Mouse (Mus musculus) hindbrain, embryonic 14.5 days (tissue): ENCODE data around the gene Crb1. TPM values are rescaled to one million over a fixed set of nuclear protein-coding genes. Genes with fewer than 3 reads are reported as not detected.

ENCODE experiments used
- ATAC-seq: fragments of 200-750 bp; cut with Nextera tagmentation; 2 replicates; pipeline ENCODE4 v1.8.0; 2017; ENCODE audit warnings: moderate number of reproducible peaks, mild to moderate bottlenecking, moderate TSS enrichment, moderate library complexity; ENCODE audit not compliant: low FRiP score
- DNase-seq: peaks from one replicate; pipeline ENCODE4 v3.0.0-alpha.2; 2015; ENCODE audit warnings: low spot score
- H3K27ac ChIP-seq: fragments of 300-500 bp; sonication (generic); 2 replicates; pipeline ENCODE4 v1.5.1; 2014; ENCODE audit warnings: mild to moderate bottlenecking, moderate library complexity
- H3K27me3 ChIP-seq: fragments of 300-500 bp; sonication (generic); 2 replicates; pipeline ENCODE4 v1.6.1; 2014; ENCODE audit warnings: mild to moderate bottlenecking, low read length, mixed read lengths; ENCODE audit not compliant: control insufficient read depth, insufficient read depth
- H3K36me3 ChIP-seq: fragments of 300-500 bp; sonication (generic); replicated peaks from 2 replicates; pipeline ENCODE4 v1.6.1; 2014; ENCODE audit not compliant: control insufficient read depth, insufficient read depth
- H3K4me1 ChIP-seq: fragments of 300-500 bp; sonication (generic); replicated peaks from 2 replicates; pipeline ENCODE4 v1.6.1; 2014; ENCODE audit warnings: antibody characterized with exemption, low read length, mixed read lengths; ENCODE audit not compliant: control insufficient read depth, insufficient read depth
- H3K4me2 ChIP-seq: fragments of 300-500 bp; sonication (generic); replicated peaks from 2 replicates; pipeline ENCODE4 v1.6.1; 2014; ENCODE audit warnings: mild to moderate bottlenecking, moderate library complexity
- H3K4me3 ChIP-seq: fragments of 300-500 bp; sonication (generic); replicated peaks from 2 replicates; pipeline ENCODE4 v1.5.1; 2014; ENCODE audit warnings: mild to moderate bottlenecking, low read length
- H3K9ac ChIP-seq: fragments of 300-500 bp; sonication (generic); 2 replicates; pipeline ENCODE4 v1.6.1; 2014
- H3K9me3 ChIP-seq: fragments of 300-500 bp; sonication (generic); 2 replicates; pipeline ENCODE4 v1.6.1; 2016; ENCODE audit warnings: low read length; ENCODE audit not compliant: control insufficient read depth
- WGBS: fragments of 180-500 bp; shearing (Covaris S2); extraction: QIAGEN DNeasy Blood & Tissue Kit; methylation state at CpG from one replicate; pipeline ENCODE4 v1.1.7; 2014; 5-methylcytosine and 5-hydroxymethylcytosine counted together
- polyA plus RNA-seq: library from polyadenylated mRNA; unstranded; fragments of >200 nt; fragmentation: Nextera tagmentation; extraction: Ambion mirVana; gene quantifications from 2 replicates; pipeline ENCODE4 v1.2.1, GENCODE M21; 2014

Crb1 gene
- polyA plus RNA-seq, 1 experiment from 2014 or later, result 2.0 TPM

DNA sequence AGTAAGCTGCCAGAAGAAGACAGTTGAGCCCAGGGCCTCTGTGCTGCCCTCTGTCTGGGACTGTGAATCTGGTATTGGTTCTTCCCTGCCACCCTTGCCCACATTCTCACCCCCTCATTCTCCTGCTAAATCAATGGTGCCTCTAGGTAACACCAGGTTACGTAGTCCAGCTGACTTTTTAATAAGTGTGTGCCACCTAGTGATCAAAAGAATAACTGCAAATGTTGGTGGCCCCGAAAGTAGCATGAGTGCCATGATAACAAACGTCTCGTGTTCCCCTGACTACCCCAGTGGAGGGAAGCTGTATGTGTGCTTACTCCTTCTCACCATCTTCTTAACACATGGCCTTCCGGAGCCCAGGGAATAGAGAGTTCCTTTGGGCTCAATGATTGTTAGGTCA, 214.1 kb downstream of the Crb1 start:
- peak; percentile 46; the same call in 1 of the 2 replicates for ATAC-seq
- no peaks in the 10 kb centered on the region; the same call in 1 of the 2 replicates for H3K36me3 ChIP-seq
- no peaks in the 10 kb centered on the region for H3K4me1 ChIP-seq
- H3K9ac ChIP-seq, result no peak overlapping the region
- H3K9me3 ChIP-seq, result no peaks in the 10 kb centered on the region
- H3K4me2 ChIP-seq, result no peak overlapping the region
- 41% methylated on average over 5 of the region's 5 CpGs for WGBS
- DNase-seq, result peak; percentile 68
- H3K27me3 ChIP-seq, result no peaks in the 10 kb centered on the region
- no peak overlapping the region for H3K27ac ChIP-seq
- no peak overlapping the region for H3K4me3 ChIP-seq

DNA sequence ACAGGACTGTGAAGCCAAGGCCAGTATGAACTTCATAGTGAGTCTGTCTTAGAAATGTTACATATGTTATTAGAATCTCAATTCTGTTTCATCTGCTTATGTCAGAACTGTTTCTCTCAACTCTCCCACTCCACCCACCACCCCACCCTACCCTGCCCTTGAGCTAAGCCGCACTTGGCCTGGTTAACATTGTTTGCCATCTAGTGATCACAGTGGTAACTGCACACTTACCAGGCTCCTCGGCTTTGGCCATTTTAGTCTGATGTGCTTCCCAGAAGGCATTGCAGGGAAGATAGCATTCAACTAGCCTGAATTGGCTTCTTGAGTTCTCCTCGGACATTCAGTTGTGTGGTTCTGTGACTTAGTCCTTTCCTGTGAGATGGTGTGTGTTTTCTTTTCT, 215.3 kb downstream of the Crb1 start:
- no peak overlapping the region for H3K27ac ChIP-seq
- no peak overlapping the region for H3K4me2 ChIP-seq
- ATAC-seq (0 out of 2 replicates have a peak, but pooled peaks have one; percentile 37), DNase-seq (no peak)
- H3K4me1 ChIP-seq, result no peaks in the 10 kb centered on the region
- H3K9ac ChIP-seq, result no peak overlapping the region
- no peaks in the 10 kb centered on the region for H3K9me3 ChIP-seq
- 58% methylated on average over 3 of the region's 3 CpGs for WGBS
- no peaks in the 10 kb centered on the region for H3K36me3 ChIP-seq
- no peak overlapping the region for H3K4me3 ChIP-seq
- no peaks in the 10 kb centered on the region for H3K27me3 ChIP-seq

DNA sequence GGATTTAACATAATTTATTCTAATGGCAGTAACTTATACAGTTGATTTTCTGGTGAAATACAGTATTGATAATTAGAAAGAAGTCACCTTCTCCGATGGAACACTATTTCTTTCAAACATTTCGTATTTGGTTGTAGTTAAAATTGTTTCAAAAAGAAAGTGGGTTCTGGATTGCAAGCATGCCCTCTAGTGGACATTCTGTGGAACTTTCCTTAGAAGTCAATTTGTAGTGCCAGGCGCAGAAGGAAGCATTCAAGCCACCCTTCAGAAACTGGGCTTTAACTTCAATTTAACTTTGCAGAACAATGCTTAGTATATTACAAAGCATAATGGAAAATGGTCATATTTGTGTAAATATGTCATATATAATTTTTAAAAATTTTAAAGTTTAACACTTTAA, 220.5 kb downstream of the Crb1 start:
- Histone ChIP-seq H3K4me2 (no peak overlapping the region), H3K4me1 (no peaks in the 10 kb centered on the region), H3K27me3 (no peaks in the 10 kb centered on the region), H3K9ac (no peak overlapping the region), H3K4me3 (no peak overlapping the region), H3K9me3 (no peaks in the 10 kb centered on the region), H3K36me3 (no peaks in the 10 kb centered on the region), H3K27ac (no peak overlapping the region)
- ATAC-seq, result no peak
- 20% methylated on average over 3 of the region's 3 CpGs for WGBS
- DNase-seq, result peak; percentile 77

- Histone ChIP-seq H3K4me1 (no peaks in the 10 kb centered on the region), H3K4me3 (no peak overlapping the region), H3K9me3 (no peaks in the 10 kb centered on the region), H3K4me2 (no peak overlapping the region), H3K9ac (no peak overlapping the region), H3K27ac (no peak overlapping the region), H3K27me3 (no peaks in the 10 kb centered on the region), H3K36me3 (no peaks in the 10 kb centered on the region)
- WGBS, result 18% methylated on average over 6 of the region's 6 CpGs
- DNase-seq (no peak), ATAC-seq (no peak; the same call in 1 of the 2 replicates)
Observed at GRCm38 (mm10) chr1:139153493-139153892, 223.4 kb downstream of the Crb1 start.

DNA sequence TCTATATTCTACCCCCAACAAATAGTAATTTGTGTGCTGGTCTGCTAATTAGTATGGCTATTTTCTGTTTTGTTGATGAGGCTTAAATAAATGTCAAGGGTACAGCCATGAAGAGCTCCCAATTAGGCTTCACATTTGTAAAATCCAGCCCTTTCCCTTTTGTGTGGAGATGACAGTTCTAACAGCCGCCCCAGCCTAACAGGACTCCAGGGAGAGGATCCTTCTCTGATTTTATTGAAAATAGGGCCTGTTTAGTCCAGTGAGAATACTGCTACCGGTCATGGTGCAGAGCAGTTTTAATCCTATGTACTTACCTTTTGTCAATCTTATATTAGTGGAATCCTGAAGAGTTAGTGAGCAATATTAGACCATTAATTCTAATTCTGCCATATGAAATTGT, 223.9 kb downstream of the Crb1 start:
- H3K4me1 ChIP-seq, result no peaks in the 10 kb centered on the region
- ATAC-seq (no peak), DNase-seq (no peak)
- no peak overlapping the region for H3K27ac ChIP-seq
- WGBS, result 36% methylated on average over 2 of the region's 2 CpGs
- no peak overlapping the region for H3K4me3 ChIP-seq
- no peak overlapping the region for H3K9ac ChIP-seq
- H3K9me3 ChIP-seq, result no peaks in the 10 kb centered on the region
- no peak overlapping the region for H3K4me2 ChIP-seq
- H3K36me3 ChIP-seq, result no peaks in the 10 kb centered on the region
- no peaks in the 10 kb centered on the region for H3K27me3 ChIP-seq

Other genes with a start within 250 kb of the Crb1 start
- gene Zbtb41, start 45.2 kb upstream of the Crb1 start, polyA plus RNA-seq, result 25.5 and 29.5 TPM in 2 replicates
- gene Aspm, start 77.7 kb upstream of the Crb1 start, polyA plus RNA-seq, result 3.7 and 5.3 TPM in 2 replicates
- gene F13b, start 124.6 kb upstream of the Crb1 start, polyA plus RNA-seq, result not detected in 2 replicates
- gene Cfhr1, start 183.2 kb upstream of the Crb1 start, polyA plus RNA-seq, result not detected in 2 replicates